Mouse (Mus musculus): ENCODE measurements at regions not wholly inside any gene's neighbourhood (a gene's known extent, or its start where the extent isn't known, plus 50 kb on each side); places are given as distances from the start of the nearest gene placed in this dataset.

DNA sequence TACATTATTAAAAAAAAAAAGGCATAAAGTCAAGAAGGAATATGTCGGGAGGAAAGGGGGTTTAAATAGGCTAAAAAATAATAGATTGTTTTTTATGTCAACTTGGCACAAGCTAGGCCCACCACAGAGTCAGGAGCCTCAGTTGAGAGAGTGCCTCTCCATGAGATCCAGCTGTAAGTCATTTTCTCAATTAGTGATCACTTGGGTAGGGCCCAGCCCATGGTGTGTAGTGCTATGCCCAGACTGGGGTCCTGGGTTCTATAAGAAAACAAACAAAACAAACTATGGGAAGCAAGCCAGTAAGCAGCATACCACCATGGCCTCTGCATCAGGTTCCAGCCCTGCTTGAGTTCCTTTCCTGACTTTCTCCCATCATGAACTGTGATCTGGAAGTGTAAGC lies 1283.0 kb upstream of the Lrrc6 start:
- no peak for TF ChIP-seq POLR2A (IDR thresholded peaks at IDR 0.05; ENCODE audit: insufficient read length, low read depth)
- TF ChIP-seq POLR2AphosphoS2 (IDR thresholded peaks at IDR 0.05; ENCODE audit: insufficient read length, low read depth): no peak

All from myocyte (in vitro differentiated cells).